Mouse (Mus musculus): ENCODE results near the gene Lurap1l. TPM values are rescaled to one million over a fixed set of nuclear protein-coding genes. Genes with fewer than 3 reads are reported as not detected.

The Lurap1l gene
- polyA plus RNA-seq, 1 experiment from 2014 or later: 1.8 TPM

- DNase-seq (ENCODE audit: low spot score) (no peak), ATAC-seq (ENCODE audit: insufficient number of reproducible peaks, low FRiP score, low TSS enrichment, low read depth) (no peak)
- Histone ChIP-seq H3K9ac (ENCODE audit: low read length) (no peak overlapping the region), H3K4me2 (ENCODE audit: low read depth, severe bottlenecking) (no peak overlapping the region), H3K27me3 (ENCODE audit: control insufficient read depth, insufficient read depth, low read length) (no peaks in the 10 kb centered on the region), H3K27ac (replicated peaks; ENCODE audit: low read depth, low read length) (no peak overlapping the region), H3K36me3 (ENCODE audit: control insufficient read depth, insufficient read depth, low read length) (no peaks in the 10 kb centered on the region), H3K4me3 (ENCODE audit: low read depth, low read length) (no peak overlapping the region), H3K4me1 (ENCODE audit: control insufficient read depth, insufficient read depth, low read length) (no peaks in the 10 kb centered on the region), H3K9me3 (ENCODE audit: control insufficient read depth, low read length) (no peaks in the 10 kb centered on the region)
Measured at GRCm38 (mm10) chr4:80944605-80945004, 34.2 kb downstream of the Lurap1l start.

GRCm38 (mm10) chr4:80949110-80949509 lies 38.7 kb downstream of the Lurap1l start:
- DNase-seq (ENCODE audit: low spot score): no peak
- no peak overlapping the region for H3K4me3 ChIP-seq (ENCODE audit: low read depth, low read length)
- H3K27me3 ChIP-seq (ENCODE audit: control insufficient read depth, insufficient read depth, low read length): no peaks in the 10 kb centered on the region
- no peaks in the 10 kb centered on the region for H3K9me3 ChIP-seq (ENCODE audit: control insufficient read depth, low read length)
- H3K27ac ChIP-seq (replicated peaks; ENCODE audit: low read depth, low read length): no peak overlapping the region
- no peak overlapping the region for H3K9ac ChIP-seq (ENCODE audit: low read length)
- H3K4me1 ChIP-seq (ENCODE audit: control insufficient read depth, insufficient read depth, low read length): no peaks in the 10 kb centered on the region
- H3K36me3 ChIP-seq (ENCODE audit: control insufficient read depth, insufficient read depth, low read length): no peaks in the 10 kb centered on the region
- no peak for ATAC-seq (ENCODE audit: insufficient number of reproducible peaks, low FRiP score, low TSS enrichment, low read depth)
- no peak overlapping the region for H3K4me2 ChIP-seq (ENCODE audit: low read depth, severe bottlenecking)

GRCm38 (mm10) chr4:80949720-80950119 lies 39.3 kb downstream of the Lurap1l start:
- H3K36me3 ChIP-seq (ENCODE audit: control insufficient read depth, insufficient read depth, low read length): no peaks in the 10 kb centered on the region
- H3K9ac ChIP-seq (ENCODE audit: low read length): no peak overlapping the region
- no peaks in the 10 kb centered on the region for H3K4me1 ChIP-seq (ENCODE audit: control insufficient read depth, insufficient read depth, low read length)
- 79% methylated on average over 2 of the region's 2 CpGs for WGBS
- H3K27me3 ChIP-seq (ENCODE audit: control insufficient read depth, insufficient read depth, low read length): no peaks in the 10 kb centered on the region
- no peaks in the 10 kb centered on the region for H3K9me3 ChIP-seq (ENCODE audit: control insufficient read depth, low read length)
- no peak overlapping the region for H3K27ac ChIP-seq (replicated peaks; ENCODE audit: low read depth, low read length)
- no peak overlapping the region for H3K4me3 ChIP-seq (ENCODE audit: low read depth, low read length)
- no peak for ATAC-seq (ENCODE audit: insufficient number of reproducible peaks, low FRiP score, low TSS enrichment, low read depth)
- no peak for DNase-seq (ENCODE audit: low spot score)
- no peak overlapping the region for H3K4me2 ChIP-seq (ENCODE audit: low read depth, severe bottlenecking)

GRCm38 (mm10) chr4:80950280-80950781 lies 39.9 kb downstream of the Lurap1l start:
- Histone ChIP-seq H3K4me2 (ENCODE audit: low read depth, severe bottlenecking) (no peak overlapping the region), H3K27me3 (ENCODE audit: control insufficient read depth, insufficient read depth, low read length) (no peaks in the 10 kb centered on the region), H3K4me3 (ENCODE audit: low read depth, low read length) (no peak overlapping the region), H3K36me3 (ENCODE audit: control insufficient read depth, insufficient read depth, low read length) (no peaks in the 10 kb centered on the region), H3K9me3 (ENCODE audit: control insufficient read depth, low read length) (no peaks in the 10 kb centered on the region), H3K9ac (ENCODE audit: low read length) (no peak overlapping the region), H3K4me1 (ENCODE audit: control insufficient read depth, insufficient read depth, low read length) (no peaks in the 10 kb centered on the region), H3K27ac (replicated peaks; ENCODE audit: low read depth, low read length) (no peak overlapping the region)
- WGBS: 50% methylated on average over 8 of the region's 8 CpGs
- no peak for DNase-seq (ENCODE audit: low spot score)
- ATAC-seq (ENCODE audit: insufficient number of reproducible peaks, low FRiP score, low TSS enrichment, low read depth): 0 out of 2 replicates have a peak, but pooled peaks have one; percentile 8

GRCm38 (mm10) chr4:80952653-80953052 lies 42.2 kb downstream of the Lurap1l start:
- Histone ChIP-seq H3K36me3 (ENCODE audit: control insufficient read depth, insufficient read depth, low read length) (no peaks in the 10 kb centered on the region), H3K9me3 (ENCODE audit: control insufficient read depth, low read length) (no peaks in the 10 kb centered on the region), H3K4me2 (ENCODE audit: low read depth, severe bottlenecking) (no peak overlapping the region), H3K9ac (ENCODE audit: low read length) (no peak overlapping the region), H3K4me1 (ENCODE audit: control insufficient read depth, insufficient read depth, low read length) (no peaks in the 10 kb centered on the region), H3K4me3 (ENCODE audit: low read depth, low read length) (no peak overlapping the region), H3K27me3 (ENCODE audit: control insufficient read depth, insufficient read depth, low read length) (no peaks in the 10 kb centered on the region), H3K27ac (replicated peaks; ENCODE audit: low read depth, low read length) (no peak overlapping the region)
- no peak for DNase-seq (ENCODE audit: low spot score)
- no peak for ATAC-seq (ENCODE audit: insufficient number of reproducible peaks, low FRiP score, low TSS enrichment, low read depth)
- 92% methylated on average over 1 of the region's 1 CpGs for WGBS

GRCm38 (mm10) chr4:80955942-80956341 lies 45.5 kb downstream of the Lurap1l start:
- Histone ChIP-seq H3K4me2 (ENCODE audit: low read depth, severe bottlenecking) (no peak overlapping the region), H3K36me3 (ENCODE audit: control insufficient read depth, insufficient read depth, low read length) (no peaks in the 10 kb centered on the region), H3K4me1 (ENCODE audit: control insufficient read depth, insufficient read depth, low read length) (no peaks in the 10 kb centered on the region), H3K27ac (replicated peaks; ENCODE audit: low read depth, low read length) (no peak overlapping the region), H3K9ac (ENCODE audit: low read length) (no peak overlapping the region), H3K9me3 (ENCODE audit: control insufficient read depth, low read length) (no peaks in the 10 kb centered on the region), H3K4me3 (ENCODE audit: low read depth, low read length) (no peak overlapping the region), H3K27me3 (ENCODE audit: control insufficient read depth, insufficient read depth, low read length) (no peaks in the 10 kb centered on the region)
- 92% methylated on average over 2 of the region's 2 CpGs for WGBS
- ATAC-seq (ENCODE audit: insufficient number of reproducible peaks, low FRiP score, low TSS enrichment, low read depth): no peak
- no peak for DNase-seq (ENCODE audit: low spot score)

GRCm38 (mm10) chr4:80967526-80967925 lies 57.1 kb downstream of the Lurap1l start:
- 93% methylated on average over 17 of the region's 17 CpGs for WGBS
- no peak for ATAC-seq (ENCODE audit: insufficient number of reproducible peaks, low FRiP score, low TSS enrichment, low read depth)
- Histone ChIP-seq H3K4me3 (ENCODE audit: low read depth, low read length) (no peak overlapping the region), H3K4me2 (ENCODE audit: low read depth, severe bottlenecking) (no peak overlapping the region), H3K9ac (ENCODE audit: low read length) (no peak overlapping the region), H3K27me3 (ENCODE audit: control insufficient read depth, insufficient read depth, low read length) (no peaks in the 10 kb centered on the region), H3K27ac (replicated peaks; ENCODE audit: low read depth, low read length) (no peak overlapping the region), H3K9me3 (ENCODE audit: control insufficient read depth, low read length) (no peaks in the 10 kb centered on the region), H3K36me3 (ENCODE audit: control insufficient read depth, insufficient read depth, low read length) (no peaks in the 10 kb centered on the region), H3K4me1 (ENCODE audit: control insufficient read depth, insufficient read depth, low read length) (no peaks in the 10 kb centered on the region)
- DNase-seq (ENCODE audit: low spot score): no peak

- WGBS: 50% methylated on average over 1 of the region's 1 CpGs
- no peak overlapping the region for H3K4me3 ChIP-seq (ENCODE audit: low read depth, low read length)
- no peak overlapping the region for H3K27ac ChIP-seq (replicated peaks; ENCODE audit: low read depth, low read length)
- no peak overlapping the region for H3K9ac ChIP-seq (ENCODE audit: low read length)
- no peaks in the 10 kb centered on the region for H3K4me1 ChIP-seq (ENCODE audit: control insufficient read depth, insufficient read depth, low read length)
- no peaks in the 10 kb centered on the region for H3K9me3 ChIP-seq (ENCODE audit: control insufficient read depth, low read length)
- H3K27me3 ChIP-seq (ENCODE audit: control insufficient read depth, insufficient read depth, low read length): no peaks in the 10 kb centered on the region
- H3K36me3 ChIP-seq (ENCODE audit: control insufficient read depth, insufficient read depth, low read length): no peaks in the 10 kb centered on the region
- DNase-seq (ENCODE audit: low spot score) (no peak), ATAC-seq (ENCODE audit: insufficient number of reproducible peaks, low FRiP score, low TSS enrichment, low read depth) (no peak)
- H3K4me2 ChIP-seq (ENCODE audit: low read depth, severe bottlenecking): no peak overlapping the region
Measured at GRCm38 (mm10) chr4:80971846-80972245, 61.4 kb downstream of the Lurap1l start.

- Histone ChIP-seq H3K27ac (replicated peaks; ENCODE audit: low read depth, low read length) (no peak overlapping the region), H3K9ac (ENCODE audit: low read length) (no peak overlapping the region), H3K4me3 (ENCODE audit: low read depth, low read length) (no peak overlapping the region), H3K9me3 (ENCODE audit: control insufficient read depth, low read length) (no peaks in the 10 kb centered on the region), H3K36me3 (ENCODE audit: control insufficient read depth, insufficient read depth, low read length) (no peaks in the 10 kb centered on the region), H3K4me1 (ENCODE audit: control insufficient read depth, insufficient read depth, low read length) (no peaks in the 10 kb centered on the region), H3K4me2 (ENCODE audit: low read depth, severe bottlenecking) (no peak overlapping the region), H3K27me3 (ENCODE audit: control insufficient read depth, insufficient read depth, low read length) (no peaks in the 10 kb centered on the region)
- ATAC-seq (ENCODE audit: insufficient number of reproducible peaks, low FRiP score, low TSS enrichment, low read depth) (no peak), DNase-seq (ENCODE audit: low spot score) (no peak)
Measured at GRCm38 (mm10) chr4:80973896-80974295, 63.5 kb downstream of the Lurap1l start.
